Comparison of ENCODE assay signal across 15 mouse cellular contexts in the genomic region with DNA sequence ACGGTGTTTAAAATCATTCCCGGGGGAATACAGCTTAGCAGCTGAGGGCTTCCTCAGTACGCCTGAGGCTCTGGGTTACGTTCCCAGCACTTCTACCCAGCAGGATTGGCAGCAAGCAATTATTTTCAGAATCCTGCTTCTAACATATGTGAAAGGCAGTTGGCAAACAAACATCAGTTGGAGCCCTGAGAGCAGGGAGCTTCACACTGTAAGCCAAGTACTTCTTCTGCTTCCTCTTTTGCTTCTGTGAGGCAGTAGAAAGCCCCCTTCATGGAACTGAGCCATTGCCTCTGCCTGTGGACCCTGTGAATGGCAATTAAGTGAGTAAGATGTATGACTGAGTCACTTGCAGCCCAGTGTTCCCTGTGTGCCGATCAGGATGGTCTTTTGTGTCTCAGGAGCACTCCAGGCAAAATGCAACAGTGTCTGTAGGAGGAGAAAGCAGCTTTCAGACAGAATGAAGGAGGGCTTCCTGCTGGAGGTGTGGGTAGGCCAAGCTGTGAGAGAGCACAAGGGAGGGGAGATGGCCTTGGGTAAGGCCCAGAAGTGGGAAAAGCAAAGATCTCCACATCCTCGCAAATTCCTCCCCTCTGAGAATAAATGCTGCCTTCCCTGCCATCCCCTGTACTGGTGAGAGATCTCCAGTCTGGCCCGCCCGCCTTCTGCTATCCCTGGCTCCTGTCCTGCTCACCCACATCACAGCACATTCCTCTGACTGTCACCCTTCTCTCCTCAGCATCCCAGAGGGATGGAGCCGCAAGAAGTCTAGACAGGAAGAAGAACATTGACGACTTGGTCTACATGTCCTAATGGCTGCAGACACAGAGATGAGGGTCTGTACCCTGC. TPM values are rescaled to one million over a fixed set of nuclear protein-coding genes. Genes with fewer than 3 reads are reported as not detected.
DNase-seq lines count a peak whose midpoint lies in the region; ATAC-seq lines count a peak whose summit lies in the region.
"Had no signal": no experiment of that assay in that cellular context is flagged by ENCODE, and none has a peak within 500 bp of the region (broad histone marks: within the 10 kb centered on the region; RNA-seq: fewer than 3 reads in every experiment).

No protein-coding gene starts in this region.

- H3K9me3 ChIP-seq in hindbrain, embryonic 16.5 days (ENCODE audit: control insufficient read depth, low read length) = no peaks in the 10 kb centered on the region; the same call in 1 of the 2 replicates
- H3K9me3 ChIP-seq in hindbrain, embryonic 14.5 days (ENCODE audit: control insufficient read depth, low read length) = no peaks in the 10 kb centered on the region
- no peaks in the 10 kb centered on the region for H3K9me3 ChIP-seq in midbrain, embryonic 11.5 days (ENCODE audit: control insufficient read depth, low read length)
- H3K9me3 ChIP-seq in midbrain, embryonic 10.5 days (replicated peaks) = no peaks in the 10 kb centered on the region
- no peaks in the 10 kb centered on the region for H3K9me3 ChIP-seq in embryonic facial prominence, embryonic 15.5 days (replicated peaks)
- H3K9me3 ChIP-seq: heart, embryonic 12.5 days; liver, embryonic 13.5 days had no signal

- no peak overlapping the region for H3K9ac ChIP-seq in hindbrain, embryonic 16.5 days (ENCODE audit: low read depth, low read length)
- no peak overlapping the region for H3K9ac ChIP-seq in hindbrain, embryonic 14.5 days
- no peak overlapping the region for H3K9ac ChIP-seq in midbrain, embryonic 11.5 days (ENCODE audit: low read length)
- no peak overlapping the region for H3K9ac ChIP-seq in embryonic facial prominence, embryonic 15.5 days
- H3K9ac ChIP-seq: heart, embryonic 12.5 days; liver, embryonic 13.5 days had no signal

- H3K4me3 ChIP-seq in hindbrain, embryonic 16.5 days (ENCODE audit: low read length) = no peak overlapping the region
- H3K4me3 ChIP-seq in hindbrain, embryonic 14.5 days (replicated peaks; ENCODE audit: low read length) = no peak overlapping the region
- H3K4me3 ChIP-seq in midbrain, embryonic 11.5 days (ENCODE audit: low read depth, low read length) = no peak overlapping the region
- H3K4me3 ChIP-seq in midbrain, embryonic 10.5 days = no peak overlapping the region
- no peak overlapping the region for H3K4me3 ChIP-seq in embryonic facial prominence, embryonic 15.5 days (replicated peaks)
- H3K4me3 ChIP-seq: heart, embryonic 12.5 days; liver, embryonic 13.5 days; myocyte had no signal

- no peaks in the 10 kb centered on the region for H3K27me3 ChIP-seq in hindbrain, embryonic 16.5 days (replicated peaks; ENCODE audit: control insufficient read depth, insufficient read depth, low read length)
- no peaks in the 10 kb centered on the region for H3K27me3 ChIP-seq in hindbrain, embryonic 14.5 days (ENCODE audit: control insufficient read depth, insufficient read depth, low read length)
- H3K27me3 ChIP-seq in midbrain, embryonic 11.5 days (ENCODE audit: control insufficient read depth, insufficient read depth, low read length) = no peaks in the 10 kb centered on the region
- H3K27me3 ChIP-seq in midbrain, embryonic 10.5 days (ENCODE audit: low read depth, poor library complexity, severe bottlenecking) = 0 out of 2 replicates have a peak, but pooled peaks cover 9% of the 10 kb centered on the region
- no peaks in the 10 kb centered on the region for H3K27me3 ChIP-seq in embryonic facial prominence, embryonic 15.5 days
- H3K27me3 ChIP-seq: heart, embryonic 12.5 days; liver, embryonic 13.5 days had no signal

- H3K4me1 ChIP-seq in hindbrain, embryonic 16.5 days (ENCODE audit: control insufficient read depth, insufficient read depth, low read depth, low read length) = no peaks in the 10 kb centered on the region
- H3K4me1 ChIP-seq in hindbrain, embryonic 14.5 days (replicated peaks; ENCODE audit: control insufficient read depth, insufficient read depth, low read length) = no peaks in the 10 kb centered on the region
- no peaks in the 10 kb centered on the region for H3K4me1 ChIP-seq in midbrain, embryonic 11.5 days (ENCODE audit: control insufficient read depth, insufficient read depth, low read length)
- H3K4me1 ChIP-seq in midbrain, embryonic 10.5 days = peaks cover 14% of the 10 kb centered on the region
- H3K4me1 ChIP-seq in embryonic facial prominence, embryonic 15.5 days = peaks cover 18% of the 10 kb centered on the region
- H3K4me1 ChIP-seq: heart, embryonic 12.5 days; liver, embryonic 13.5 days had no signal

- ATAC-seq in hindbrain, embryonic 16.5 days = peak; percentile 42; the same call in 1 of the 2 replicates
- ATAC-seq in hindbrain, embryonic 14.5 days (ENCODE audit: low FRiP score) = no peak; the same call in 1 of the 2 replicates
- no peak for ATAC-seq in midbrain, embryonic 11.5 days (ENCODE audit: low FRiP score)
- ATAC-seq in embryonic facial prominence, embryonic 15.5 days (ENCODE audit: insufficient number of reproducible peaks, low FRiP score, low TSS enrichment, low read depth) = no peak

- WGBS in hindbrain, embryonic 16.5 days = 48% methylated on average over 10 of the region's 10 CpGs
- 59% methylated on average over 10 of the region's 10 CpGs for WGBS in hindbrain, embryonic 14.5 days
- 69% methylated on average over 10 of the region's 10 CpGs for WGBS in midbrain, embryonic 11.5 days
- 71% methylated on average over 10 of the region's 10 CpGs for WGBS in midbrain, embryonic 10.5 days
- WGBS in embryonic facial prominence, embryonic 15.5 days = 46% methylated on average over 10 of the region's 10 CpGs

- no peaks in the 10 kb centered on the region for H3K36me3 ChIP-seq in hindbrain, embryonic 16.5 days (ENCODE audit: control insufficient read depth, insufficient read depth, low read length)
- no peaks in the 10 kb centered on the region for H3K36me3 ChIP-seq in hindbrain, embryonic 14.5 days (replicated peaks; ENCODE audit: control insufficient read depth, insufficient read depth)
- H3K36me3 ChIP-seq in midbrain, embryonic 11.5 days (ENCODE audit: control insufficient read depth, insufficient read depth, low read length) = no peaks in the 10 kb centered on the region
- H3K36me3 ChIP-seq in midbrain, embryonic 10.5 days = no peaks in the 10 kb centered on the region
- H3K36me3 ChIP-seq in embryonic facial prominence, embryonic 15.5 days = no peaks in the 10 kb centered on the region
- H3K36me3 ChIP-seq: heart, embryonic 12.5 days; liver, embryonic 13.5 days had no signal

- H3K27ac ChIP-seq in hindbrain, embryonic 16.5 days (ENCODE audit: low read depth, low read length) = no peak overlapping the region
- H3K27ac ChIP-seq in hindbrain, embryonic 14.5 days = no peak overlapping the region
- no peak overlapping the region for H3K27ac ChIP-seq in midbrain, embryonic 11.5 days (ENCODE audit: low read depth, low read length)
- H3K27ac ChIP-seq in midbrain, embryonic 10.5 days (replicated peaks) = no peak overlapping the region
- 0 out of 2 replicates have a peak overlapping the region, but pooled peaks have one; percentile 6 for H3K27ac ChIP-seq in embryonic facial prominence, embryonic 15.5 days (replicated peaks)
- H3K27ac ChIP-seq: liver, embryonic 13.5 days had no signal

- no peak overlapping the region for H3K4me2 ChIP-seq in hindbrain, embryonic 16.5 days (ENCODE audit: low read length)
- no peak overlapping the region for H3K4me2 ChIP-seq in hindbrain, embryonic 14.5 days (replicated peaks)
- H3K4me2 ChIP-seq in midbrain, embryonic 11.5 days = no peak overlapping the region
- no peak overlapping the region for H3K4me2 ChIP-seq in embryonic facial prominence, embryonic 15.5 days (replicated peaks)
- H3K4me2 ChIP-seq: heart, embryonic 12.5 days; liver, embryonic 13.5 days had no signal

- peak; percentile 15 to 17 for DNase-seq in cerebellum, postnatal 25 days
- DNase-seq in cerebellum, adult 18-20 months = no peak
- DNase-seq in hindbrain, embryonic 14.5 days (ENCODE audit: low spot score) = no peak
- DNase-seq in midbrain, embryonic 11.5 days (ENCODE audit: low spot score, missing footprints) = peak; percentile 85
- DNase-seq in midbrain, embryonic 10.5 days (ENCODE audit: low spot score) = no peak
- no peak for DNase-seq in thymus, postnatal 36 days
- DNase-seq: heart, postnatal 4 days; kidney, adult 2 months; kidney, postnatal 36 days; liver, embryonic 13.5 days; lung, postnatal 10 days had no signal

RNA-seq across cellular contexts. Expression of a gene that starts 7.5 kb away (rescaled TPM):
- not detected in 2 replicates for polyA plus RNA-seq in hindbrain, embryonic 16.5 days (2015; fragmentation: Nextera tagmentation; extraction: Ambion mirVana)
- polyA plus RNA-seq in hindbrain, embryonic 14.5 days (2014; fragmentation: Nextera tagmentation; extraction: Ambion mirVana) = not detected in 2 replicates
- polyA plus RNA-seq in midbrain, embryonic 11.5 days (2014; fragmentation: Nextera tagmentation; extraction: Ambion mirVana) = not detected in 2 replicates
- polyA plus RNA-seq in midbrain, embryonic 10.5 days (2016; fragmentation: Nextera tagmentation; extraction: Ambion mirVana) = not detected in 2 replicates
- polyA plus RNA-seq in embryonic facial prominence, embryonic 15.5 days (2015; fragmentation: Nextera tagmentation; extraction: Ambion mirVana) = not detected in 2 replicates
- polyA plus RNA-seq: heart, embryonic 12.5 days; kidney, adult 2 months; liver, embryonic 13.5 days; myocyte had no signal

Comparison
In these comparisons a context has a peak if more than half of its experiments do, and no peak if none do; other contexts are left out.
1. DNase-seq: peak in cerebellum, postnatal 25 days (2 of 2) and midbrain, embryonic 11.5 days (single experiment); none in cerebellum, adult 18-20 months (0 of 2), hindbrain, embryonic 14.5 days (single experiment), midbrain, embryonic 10.5 days (single experiment) and thymus, postnatal 36 days (0 of 2).